Mouse (Mus musculus) gastrocnemius, adult 8-10 months (tissue): ENCODE results near the gene Zfp518a. TPM values are rescaled to one million over a fixed set of nuclear protein-coding genes. Genes with fewer than 3 reads are reported as not detected.

Experiments
- DNase-seq, 2 experiments: peaks; one replicate each; pipeline ENCODE4 v3.0.0; 2022; ENCODE audit warnings: low spot score in 2 of 2
- microRNA-seq: library from miRNA; unstranded; fragments of <30 nt; microRNA quantifications from one replicate; pipeline ENCODE4 v1.2.0, GENCODE M21; 2022
- total RNA-seq, 4 experiments: library from RNA; stranded (reverse); gene quantifications; 2 replicates each; pipeline ENCODE4 v1.2.4; 2022

Zfp518a gene
- total RNA-seq, 4 experiments from 2014 or later, result 4.5 to 6.6 (median 5.1) TPM

DNA sequence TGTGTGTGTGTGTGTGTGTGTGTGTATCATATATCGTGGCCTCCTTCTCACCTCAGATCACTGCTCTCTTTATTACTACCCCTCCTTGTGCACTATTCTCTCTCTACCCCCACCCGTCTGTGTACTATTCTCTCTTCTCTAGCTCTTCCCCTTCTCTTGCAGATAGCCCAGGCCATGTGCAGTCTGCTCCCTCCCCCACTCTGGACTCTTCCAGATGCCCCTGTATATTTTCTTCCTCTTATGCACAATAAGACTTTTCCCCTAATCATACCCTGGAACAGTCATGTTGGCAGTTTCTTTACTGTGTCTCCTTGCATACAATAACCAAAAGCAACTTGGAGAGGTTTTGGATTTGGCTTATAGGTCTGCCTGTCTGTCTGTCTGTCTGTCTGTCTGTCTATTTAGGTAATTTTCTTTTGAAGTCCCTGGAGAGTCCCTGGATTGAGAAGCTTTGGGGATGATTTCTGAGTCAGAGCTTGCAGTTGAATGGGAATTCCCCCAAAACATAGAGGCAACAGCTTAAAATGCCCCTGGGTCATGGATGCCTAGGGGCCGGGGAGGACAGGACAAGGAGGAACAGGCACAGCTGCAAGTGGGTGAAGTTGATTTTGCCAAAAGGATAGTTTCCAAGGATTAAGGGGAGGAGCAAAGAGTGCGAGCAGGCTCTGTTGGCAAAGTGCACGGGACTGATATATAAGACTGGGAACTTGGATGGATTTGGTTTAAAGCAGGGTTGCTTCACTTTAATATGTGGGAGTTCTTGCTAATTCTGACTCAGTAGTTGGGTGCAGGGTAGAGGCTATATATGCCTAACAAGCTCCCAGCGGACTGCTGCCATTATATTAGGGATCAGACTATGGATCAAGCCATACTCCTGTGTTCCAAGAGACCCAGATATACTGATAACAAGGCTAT lies 70.7 kb downstream of the Zfp518a start:
- DNase-seq, result no peak

Small RNAs within 50 kb of the gene (microRNA-seq; reads per million reads assigned to microRNA genes)
- not detected for gene Mir8092

Other genes with a start within 250 kb of the Zfp518a start
- gene Cc2d2b, start 146.0 kb upstream of the Zfp518a start, total RNA-seq, result not detected
- 1 to 10 TPM; 2.0 to 3.3 (median 2.8) TPM for gene Ccnj, start 63.4 kb upstream of the Zfp518a start, total RNA-seq
- gene Blnk, start 99.8 kb downstream of the Zfp518a start, total RNA-seq, result 1 to 10 TPM in 2 of 4 experiments, under 1 TPM in 2; 0.83 to 1.1 (median 1.0) TPM
- gene Dntt, start 134.6 kb downstream of the Zfp518a start, total RNA-seq, result under 1 TPM in 2 of 4 experiments, not detected in 2; 0.13 to 0.16 TPM
- not detected for gene Opalin, start 182.4 kb downstream of the Zfp518a start, total RNA-seq